7 mouse cellular contexts compared by ENCODE assay signal in genomic region chr15:93594296-93594887, GRCm38 (mm10). TPM values are rescaled to one million over a fixed set of nuclear protein-coding genes. Genes with fewer than 3 reads are reported as not detected.
A peak's percentile ranks its signal among the peaks of the same experiment; 100 is the strongest.
DNase-seq lines count a peak whose midpoint lies in the region; ATAC-seq lines count a peak whose summit lies in the region.

No protein-coding gene starts in this region.

- no peak for ATAC-seq in megakaryocyte, adult 5-6 weeks (ENCODE audit: poor library complexity, severe bottlenecking)
- ATAC-seq in forebrain, embryonic 13.5 days, result no peak
- ATAC-seq in neural tube, embryonic 12.5 days (ENCODE audit: low FRiP score, low read depth), result no peak

- no peaks in the 10 kb centered on the region for H3K36me3 ChIP-seq in megakaryocyte, embryonic 14.5 days (replicated peaks; ENCODE audit: low read length)
- H3K36me3 ChIP-seq in forebrain, embryonic 13.5 days (ENCODE audit: poor library complexity, severe bottlenecking), result no peaks in the 10 kb centered on the region
- no peaks in the 10 kb centered on the region for H3K36me3 ChIP-seq in limb, embryonic 10.5 days
- H3K36me3 ChIP-seq in neural tube, embryonic 12.5 days, result no peaks in the 10 kb centered on the region

- H3K4me3 ChIP-seq in megakaryocyte, embryonic 14.5 days (replicated peaks), result peak overlapping the region; percentile 98
- peak overlapping the region; percentile 76 for H3K4me3 ChIP-seq in forebrain, embryonic 13.5 days
- peak overlapping the region; percentile 99 for H3K4me3 ChIP-seq in limb, embryonic 10.5 days
- peak overlapping the region; percentile 80 for H3K4me3 ChIP-seq in neural tube, embryonic 12.5 days

- H3K4me2 ChIP-seq in forebrain, embryonic 13.5 days, result peak overlapping the region; percentile 98
- peak overlapping the region; percentile 91 for H3K4me2 ChIP-seq in neural tube, embryonic 12.5 days (replicated peaks)

- H3K27ac ChIP-seq in forebrain, embryonic 13.5 days, result no peak overlapping the region
- peak overlapping the region; percentile 99 for H3K27ac ChIP-seq in limb, embryonic 10.5 days
- H3K27ac ChIP-seq in neural tube, embryonic 12.5 days, result no peak overlapping the region

- H3K27me3 ChIP-seq in megakaryocyte, embryonic 14.5 days (replicated peaks), result no peaks in the 10 kb centered on the region
- peaks cover 4% of the 10 kb centered on the region; the same call in 1 of the 2 replicates for H3K27me3 ChIP-seq in forebrain, embryonic 13.5 days
- H3K27me3 ChIP-seq in limb, embryonic 10.5 days (ENCODE audit: low read depth, poor library complexity, severe bottlenecking), result no peaks in the 10 kb centered on the region
- H3K27me3 ChIP-seq in neural tube, embryonic 12.5 days (replicated peaks), result no peaks in the 10 kb centered on the region

- WGBS in forebrain, embryonic 13.5 days, result 38% methylated on average over 10 of the region's 10 CpGs
- WGBS in limb, embryonic 10.5 days, result 7% methylated on average over 10 of the region's 10 CpGs
- 19% methylated on average over 10 of the region's 10 CpGs for WGBS in neural tube, embryonic 12.5 days

- no peaks in the 10 kb centered on the region for H3K9me3 ChIP-seq in megakaryocyte, embryonic 14.5 days
- no peaks in the 10 kb centered on the region for H3K9me3 ChIP-seq in forebrain, embryonic 13.5 days (replicated peaks)
- no peaks in the 10 kb centered on the region for H3K9me3 ChIP-seq in limb, embryonic 10.5 days (replicated peaks)
- H3K9me3 ChIP-seq in neural tube, embryonic 12.5 days, result no peaks in the 10 kb centered on the region

- peaks cover 44% of the 10 kb centered on the region for H3K4me1 ChIP-seq in megakaryocyte, embryonic 14.5 days
- H3K4me1 ChIP-seq in forebrain, embryonic 13.5 days, result peaks cover 21% of the 10 kb centered on the region; the same call in 1 of the 2 replicates
- H3K4me1 ChIP-seq in limb, embryonic 10.5 days, result peaks cover 67% of the 10 kb centered on the region
- peaks cover 22% of the 10 kb centered on the region for H3K4me1 ChIP-seq in neural tube, embryonic 12.5 days

- DNase-seq in limb, embryonic 10.5 days (ENCODE audit: low spot score), result peak; percentile 49
- DNase-seq in layer of hippocampus, adult 8-10 months (ENCODE audit: low spot score in 2 of 2), result no peak
- no peak for DNase-seq in left cerebral cortex, adult 8-10 months (ENCODE audit: low spot score in 2 of 2)

- no peak overlapping the region for H3K9ac ChIP-seq in forebrain, embryonic 13.5 days
- 0 out of 2 replicates have a peak overlapping the region, but pooled peaks have one; percentile 22 for H3K9ac ChIP-seq in neural tube, embryonic 12.5 days

RNA-seq across cellular contexts. Expression of gene Prickle1, which starts 1.3 kb away (rescaled TPM):
- 0.81 and 0.93 TPM in 2 replicates for polyA plus RNA-seq in megakaryocyte, embryonic 14.5 days (2012; ENCODE audit: insufficient read depth, low replicate concordance)
- 0.02 and 0.23 TPM in 2 replicates for total RNA-seq in megakaryocyte, adult 5-6 weeks (2015)
- 0.04 and 0.15 TPM in 2 replicates for total RNA-seq in megakaryocyte, adult 5-6 weeks (2017)
- polyA plus RNA-seq in forebrain, embryonic 13.5 days (2015; fragmentation: Nextera tagmentation; extraction: Ambion mirVana), result 5.6 and 6.9 TPM in 2 replicates
- polyA plus RNA-seq in limb, embryonic 10.5 days (2016; fragmentation: Nextera tagmentation; extraction: Ambion mirVana), result 20.4 and 25.7 TPM in 2 replicates
- polyA plus RNA-seq in neural tube, embryonic 12.5 days (2016; fragmentation: Nextera tagmentation; extraction: Ambion mirVana), result 19.2 and 19.5 TPM in 2 replicates
- 10 to 100 TPM; 67.6 to 75.5 (median 72.2) TPM for total RNA-seq in layer of hippocampus, adult 8-10 months (2022)
- total RNA-seq in left cerebral cortex, adult 8-10 months (2022), result 10 to 100 TPM; 70.5 to 85.4 (median 81.7) TPM
